Mouse (Mus musculus) A20 (cell line): ENCODE data around the gene Htr6.

ENCODE experiments used
- DNase-seq: peaks from one replicate; pipeline ENCODE4 v3.0.0-alpha.2; 2011; ENCODE audit warnings: low read depth, low spot score

The Htr6 gene

GRCm38 (mm10) chr4:139046354-139046753, 29.0 kb downstream of the Htr6 start:
- no peak for DNase-seq

- DNase-seq: no peak
Observed at GRCm38 (mm10) chr4:139044566-139044965, 30.8 kb downstream of the Htr6 start.

- peak; percentile 14 for DNase-seq
Observed at GRCm38 (mm10) chr4:139043600-139043999, 31.8 kb downstream of the Htr6 start.

- DNase-seq: no peak
Observed at GRCm38 (mm10) chr4:139042611-139043010, 32.8 kb downstream of the Htr6 start.

GRCm38 (mm10) chr4:139040084-139040839, 35.1 kb downstream of the Htr6 start:
- DNase-seq: no peak

GRCm38 (mm10) chr4:139037795-139038607, 37.4 kb downstream of the Htr6 start:
- no peak for DNase-seq

GRCm38 (mm10) chr4:139035799-139036198, 39.6 kb downstream of the Htr6 start:
- no peak for DNase-seq

- no peak for DNase-seq
Observed at GRCm38 (mm10) chr4:139034942-139035341, 40.4 kb downstream of the Htr6 start.

GRCm38 (mm10) chr4:139034540-139034939, 40.8 kb downstream of the Htr6 start:
- peak; percentile 42 for DNase-seq

- no peak for DNase-seq
Observed at GRCm38 (mm10) chr4:139034010-139034367, 41.4 kb downstream of the Htr6 start.

GRCm38 (mm10) chr4:139033263-139034009, 41.9 kb downstream of the Htr6 start:
- no peak for DNase-seq

GRCm38 (mm10) chr4:139032521-139032920, 42.8 kb downstream of the Htr6 start:
- DNase-seq: no peak

GRCm38 (mm10) chr4:139030675-139031074, 44.7 kb downstream of the Htr6 start:
- no peak for DNase-seq

GRCm38 (mm10) chr4:139024379-139024778, 51.0 kb downstream of the Htr6 start:
- DNase-seq: no peak

GRCm38 (mm10) chr4:139020385-139020784, 55.0 kb downstream of the Htr6 start:
- no peak for DNase-seq

GRCm38 (mm10) chr4:139019413-139019812, 56.0 kb downstream of the Htr6 start:
- DNase-seq: no peak

- no peak for DNase-seq
Observed at GRCm38 (mm10) chr4:139018976-139019375, 56.4 kb downstream of the Htr6 start.

- DNase-seq: no peak
Observed at GRCm38 (mm10) chr4:139018388-139018787, 57.0 kb downstream of the Htr6 start.

- DNase-seq: peak; percentile 19
Observed at GRCm38 (mm10) chr4:139014793-139015192, 60.6 kb downstream of the Htr6 start.

- no peak for DNase-seq
Observed at GRCm38 (mm10) chr4:139013281-139013680, 62.1 kb downstream of the Htr6 start.

GRCm38 (mm10) chr4:139011201-139011702, 64.1 kb downstream of the Htr6 start:
- no peak for DNase-seq
